10 mouse cellular contexts compared by ENCODE assay signal in genomic region chr10:16789641-16790243, GRCm38 (mm10).
DNase-seq lines count a peak whose midpoint lies in the region; ATAC-seq and TF ChIP-seq lines count a peak whose summit lies in the region.
"Had no signal": no experiment of that assay in that cellular context is flagged by ENCODE, and none has a peak within 500 bp of the region (broad histone marks: within the 10 kb centered on the region; RNA-seq: fewer than 3 reads in every experiment).

No protein-coding gene starts in this region.

- WGBS in midbrain, embryonic 12.5 days = 73% methylated on average over 4 of the region's 4 CpGs
- 60% methylated on average over 4 of the region's 4 CpGs for WGBS in midbrain, embryonic 15.5 days
- WGBS in intestine, embryonic 16.5 days = 56% methylated on average over 4 of the region's 4 CpGs

- intact Hi-C loops in gastrocnemius, postnatal 14 days (cut with DNase I; ENCODE audit: low total_unique reads) = no loop called here
- intact Hi-C loops in gastrocnemius, adult 2 months (cut with DNase I) = no loop called here
- intact Hi-C loops in heart, postnatal 14 days (cut with DNase I) = loop anchor here (10.0 kb wide), 1 partner anchor 935 kb away; the partner anchor contains the start of gene Cited2

- peak; percentile 32 for DNase-seq in gastrocnemius, postnatal 14 days
- no peak for DNase-seq in gastrocnemius, adult 2 months
- peak; percentile 15 to 35 for DNase-seq in heart, postnatal 14 days
- peak; percentile 43 for DNase-seq in mesoderm, embryonic 11.5 days (ENCODE audit: low read depth, low spot score)
- DNase-seq in adrenal gland, adult 18-20 months (ENCODE audit: low spot score in 2 of 2) = no peak
- DNase-seq: B cell, adult 2 months had no signal

- no peaks in the 10 kb centered on the region for H3K9me3 ChIP-seq in midbrain, embryonic 12.5 days
- no peaks in the 10 kb centered on the region for H3K9me3 ChIP-seq in midbrain, embryonic 15.5 days
- H3K9me3 ChIP-seq in intestine, embryonic 16.5 days (ENCODE audit: control insufficient read depth, low read length) = no peaks in the 10 kb centered on the region
- H3K9me3 ChIP-seq: lung, embryonic 15.5 days had no signal

- H3K4me1 ChIP-seq in midbrain, embryonic 12.5 days = 0 out of 2 replicates have a peak, but pooled peaks cover 2% of the 10 kb centered on the region
- no peaks in the 10 kb centered on the region for H3K4me1 ChIP-seq in midbrain, embryonic 15.5 days
- no peaks in the 10 kb centered on the region for H3K4me1 ChIP-seq in intestine, embryonic 16.5 days (ENCODE audit: control insufficient read depth, insufficient read depth, low read length)
- H3K4me1 ChIP-seq: lung, embryonic 15.5 days had no signal

- no peak overlapping the region; the same call in 1 of the 2 replicates for H3K27ac ChIP-seq in gastrocnemius, adult 2 months
- no peak overlapping the region for H3K27ac ChIP-seq in midbrain, embryonic 12.5 days (replicated peaks)
- no peak overlapping the region for H3K27ac ChIP-seq in midbrain, embryonic 15.5 days
- H3K27ac ChIP-seq in intestine, embryonic 16.5 days (ENCODE audit: low read length) = no peak overlapping the region
- H3K27ac ChIP-seq: lung, embryonic 15.5 days had no signal

- H3K4me2 ChIP-seq in midbrain, embryonic 12.5 days (replicated peaks) = no peak overlapping the region
- no peak overlapping the region for H3K4me2 ChIP-seq in midbrain, embryonic 15.5 days
- no peak overlapping the region for H3K4me2 ChIP-seq in intestine, embryonic 16.5 days (ENCODE audit: low read depth, low read length)
- H3K4me2 ChIP-seq: lung, embryonic 15.5 days had no signal

- H3K27me3 ChIP-seq in midbrain, embryonic 12.5 days = no peaks in the 10 kb centered on the region
- no peaks in the 10 kb centered on the region for H3K27me3 ChIP-seq in midbrain, embryonic 15.5 days (replicated peaks)
- no peaks in the 10 kb centered on the region for H3K27me3 ChIP-seq in intestine, embryonic 16.5 days (replicated peaks; ENCODE audit: control insufficient read depth, insufficient read depth, low read length)
- H3K27me3 ChIP-seq: lung, embryonic 15.5 days had no signal

- no peaks in the 10 kb centered on the region for H3K36me3 ChIP-seq in midbrain, embryonic 12.5 days
- no peaks in the 10 kb centered on the region for H3K36me3 ChIP-seq in midbrain, embryonic 15.5 days (replicated peaks)
- H3K36me3 ChIP-seq in intestine, embryonic 16.5 days (ENCODE audit: control insufficient read depth, insufficient read depth, low read length) = no peaks in the 10 kb centered on the region
- H3K36me3 ChIP-seq: lung, embryonic 15.5 days had no signal

- 0 out of 2 replicates have a peak, but pooled peaks have one; percentile 23 for ATAC-seq in midbrain, embryonic 12.5 days (ENCODE audit: low FRiP score, low read depth)
- ATAC-seq in midbrain, embryonic 15.5 days (replicated peaks) = no peak
- no peak for ATAC-seq in intestine, embryonic 16.5 days

- H3K4me3 ChIP-seq in gastrocnemius, adult 2 months = no peak overlapping the region
- H3K4me3 ChIP-seq in midbrain, embryonic 12.5 days = no peak overlapping the region
- H3K4me3 ChIP-seq in midbrain, embryonic 15.5 days = no peak overlapping the region
- H3K4me3 ChIP-seq in intestine, embryonic 16.5 days (ENCODE audit: low read length) = no peak overlapping the region
- H3K4me3 ChIP-seq: lung, embryonic 15.5 days had no signal

- no peak overlapping the region for H3K9ac ChIP-seq in midbrain, embryonic 12.5 days (replicated peaks)
- H3K9ac ChIP-seq in midbrain, embryonic 15.5 days = no peak overlapping the region
- no peak overlapping the region for H3K9ac ChIP-seq in intestine, embryonic 16.5 days (ENCODE audit: low read depth, low read length)
- H3K9ac ChIP-seq: lung, embryonic 15.5 days had no signal

- TF ChIP-seq CTCF in gastrocnemius, adult 2 months (IDR thresholded peaks at IDR 0.05) = no peak

Comparison
In these comparisons a context has a peak if more than half of its experiments do, and no peak if none do; other contexts are left out.
1. DNase-seq: peak in gastrocnemius, postnatal 14 days (single experiment), heart, postnatal 14 days (2 of 2) and mesoderm, embryonic 11.5 days (single experiment); none in gastrocnemius, adult 2 months (single experiment) and adrenal gland, adult 18-20 months (0 of 2).